Mouse (Mus musculus): ENCODE measurements around the gene Clrn3.

DNA sequence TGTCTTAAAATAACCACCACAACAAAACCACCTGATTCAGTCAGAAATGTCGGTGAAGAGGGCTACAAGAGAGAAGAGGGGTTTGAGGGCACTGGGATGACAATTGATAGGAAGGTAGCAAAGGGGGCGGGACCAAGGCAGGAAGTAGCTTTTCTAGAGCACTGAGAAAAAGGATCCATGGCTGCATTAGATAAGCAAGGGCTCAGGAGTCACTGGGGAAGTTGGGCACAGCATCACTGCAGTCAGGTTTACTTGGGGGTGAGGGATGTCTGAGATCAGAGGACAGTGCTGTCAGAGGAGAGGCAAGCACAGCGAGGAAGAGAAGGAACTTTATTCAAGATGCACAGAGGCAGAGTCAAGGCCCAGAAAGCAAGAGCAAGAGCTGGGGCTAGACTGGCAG, 7.5 kb upstream of the Clrn3 start:
- TF ChIP-seq POLR2A (IDR thresholded peaks at IDR 0.05; ENCODE audit: borderline replicate concordance, insufficient read depth, low read length) (no peak), CTCF (IDR thresholded peaks at IDR 0.05; ENCODE audit: borderline replicate concordance, insufficient read depth, low read depth, low read length) (no peak)

Data from cerebellum, adult 2 months (tissue).